Mouse (Mus musculus) ovary, adult 18-20 months (tissue): ENCODE measurements around the gene Fam151a.
A peak's percentile ranks its signal among the peaks of the same experiment; 100 is the strongest.
"Not testable (repeated sequence)": the region's sequence is repeated elsewhere in the genome, so short reads cannot be mapped to it uniquely, and the experiment has no call there.

ENCODE experiments used
- DNase-seq: peaks from one replicate; pipeline ENCODE4 v3.0.0; 2022; ENCODE audit warnings: low spot score, mixed read lengths

Fam151a gene

GRCm38 (mm10) chr4:106778116-106778788 lies 44.6 kb downstream of the Fam151a start:
- peak; percentile 96 for DNase-seq

- DNase-seq: peak; percentile 17
Measured at GRCm38 (mm10) chr4:106780045-106780444, 46.4 kb downstream of the Fam151a start.

GRCm38 (mm10) chr4:106783137-106783536 lies 49.4 kb downstream of the Fam151a start:
- DNase-seq: no peak

GRCm38 (mm10) chr4:106784806-106785205 lies 51.1 kb downstream of the Fam151a start:
- DNase-seq: no peak

GRCm38 (mm10) chr4:106785345-106785744 lies 51.7 kb downstream of the Fam151a start:
- DNase-seq: no peak

- DNase-seq: peak; percentile 43
Measured at GRCm38 (mm10) chr4:106785753-106786540, 52.3 kb downstream of the Fam151a start.

- peak; percentile 50 for DNase-seq
Measured at GRCm38 (mm10) chr4:106787830-106788229, 54.1 kb downstream of the Fam151a start.

GRCm38 (mm10) chr4:106788627-106789026 lies 54.9 kb downstream of the Fam151a start:
- DNase-seq: no peak

- no peak for DNase-seq
Measured at GRCm38 (mm10) chr4:106789705-106790104, 56.0 kb downstream of the Fam151a start.

GRCm38 (mm10) chr4:106790218-106790617 lies 56.5 kb downstream of the Fam151a start:
- DNase-seq: not testable (repeated sequence)

GRCm38 (mm10) chr4:106790938-106791337 lies 57.2 kb downstream of the Fam151a start:
- DNase-seq: no peak

- no peak for DNase-seq
Measured at GRCm38 (mm10) chr4:106792276-106792675, 58.6 kb downstream of the Fam151a start.

GRCm38 (mm10) chr4:106793826-106794225 lies 60.1 kb downstream of the Fam151a start:
- not testable (repeated sequence) for DNase-seq

GRCm38 (mm10) chr4:106794247-106794646 lies 60.6 kb downstream of the Fam151a start:
- no peak for DNase-seq

GRCm38 (mm10) chr4:106795289-106795688 lies 61.6 kb downstream of the Fam151a start:
- DNase-seq: no peak
